Mouse (Mus musculus) myocyte (in vitro differentiated cells): Measurements from ENCODE around the gene Adcy4.

Experiments used
- MYOD1 ChIP-seq, 3 experiments: IDR thresholded peaks; one replicate each; pipeline ENCODE4 v1.6.1; 2011; ENCODE audit warnings: control low read depth in 2 of 3, low read depth in 2 of 3, mild to moderate bottlenecking in 2 of 3, moderate library complexity in 1 of 3; ENCODE audit not compliant: insufficient read length in 2 of 3, control insufficient read depth in 1 of 3
- POLR2A ChIP-seq: IDR thresholded peaks from one replicate; pipeline ENCODE4 v1.6.1; 2011; ENCODE audit warnings: low read depth, mild to moderate bottlenecking, control low read depth, moderate library complexity; ENCODE audit not compliant: insufficient read length
- USF1 ChIP-seq: IDR thresholded peaks from one replicate; pipeline ENCODE4 v1.6.1; 2011; ENCODE audit warnings: low read depth, mild to moderate bottlenecking, control low read depth, moderate library complexity

- TF ChIP-seq USF1: no peak
- no peak for TF ChIP-seq POLR2A
- TF ChIP-seq MYOD1 (IDR thresholded peaks at IDR 0.05; ENCODE audit: control insufficient read depth in 1 of 3, insufficient read length in 2 of 3, low read depth in 2 of 3): no peak
Observed at GRCm38 (mm10) chr14:55783171-55783957, 531 bp downstream of the Adcy4 start.
